Mouse (Mus musculus) kidney, adult 2 months (tissue): ENCODE measurements around the gene Il10rb. TPM values are rescaled to one million over a fixed set of nuclear protein-coding genes. Genes with fewer than 3 reads are reported as not detected.
A peak's percentile ranks its signal among the peaks of the same experiment; 100 is the strongest.

ENCODE experiments used
- DNase-seq: peaks from one replicate; pipeline ENCODE4 v3.0.0; 2021
- H3K27ac ChIP-seq: fragments of 200-500 bp; 2 replicates; pipeline ENCODE4 v1.5.1; 2012; ENCODE audit warnings: low read depth, low read length, control low read depth, inconsistent platforms; ENCODE audit not compliant: insufficient read depth
- H3K27me3 ChIP-seq: fragments of 200-500 bp; replicated peaks from 2 replicates; pipeline ENCODE4 v1.6.1; 2012; ENCODE audit warnings: mild to moderate bottlenecking, moderate library complexity, low read length, inconsistent platforms; ENCODE audit not compliant: control insufficient read depth, insufficient read depth
- H3K36me3 ChIP-seq: fragments of 200-500 bp; 2 replicates; pipeline ENCODE4 v1.6.1; 2012; ENCODE audit warnings: mild to moderate bottlenecking, moderate library complexity, low read length, inconsistent platforms; ENCODE audit not compliant: control insufficient read depth, insufficient read depth
- H3K4me1 ChIP-seq: fragments of 200-500 bp; 2 replicates; pipeline ENCODE4 v1.6.1; 2011; ENCODE audit warnings: low read length; ENCODE audit not compliant: control insufficient read depth, insufficient read depth
- H3K4me3 ChIP-seq: fragments of 200-500 bp; 2 replicates; pipeline ENCODE4 v1.5.1; 2011; ENCODE audit warnings: mild to moderate bottlenecking, low read depth, low read length, control low read depth; ENCODE audit not compliant: insufficient read depth
- CTCF ChIP-seq: fragments of 200-500 bp; conservative IDR thresholded peaks from 2 replicates; pipeline ENCODE4 v1.5.1; 2011; ENCODE audit warnings: low read depth, mild to moderate bottlenecking, control low read depth, low read length, moderate library complexity, mixed read lengths; ENCODE audit not compliant: insufficient read depth, insufficient read length
- POLR2A ChIP-seq: fragments of 200-500 bp; IDR thresholded peaks from one replicate; pipeline ENCODE4 v1.6.1; 2011; ENCODE audit warnings: low read depth, low read length, control low read depth
- whole genome bisulfite sequencing: fragments of 180-500 bp; shearing (Covaris S2); methylation state at CpG from one replicate; pipeline ENCODE4 v1.1.7; 2018; 5-methylcytosine and 5-hydroxymethylcytosine counted together
- polyA plus RNA-seq: library from polyadenylated mRNA; depleted of rRNA; stranded (reverse); fragments of >200 nt; gene quantifications from 2 replicates; pipeline ENCODE4 v1.2.3, GENCODE M21; 2012; rRNA removed

The Il10rb gene
- polyA plus RNA-seq, 1 experiment = 66.0 TPM

DNA sequence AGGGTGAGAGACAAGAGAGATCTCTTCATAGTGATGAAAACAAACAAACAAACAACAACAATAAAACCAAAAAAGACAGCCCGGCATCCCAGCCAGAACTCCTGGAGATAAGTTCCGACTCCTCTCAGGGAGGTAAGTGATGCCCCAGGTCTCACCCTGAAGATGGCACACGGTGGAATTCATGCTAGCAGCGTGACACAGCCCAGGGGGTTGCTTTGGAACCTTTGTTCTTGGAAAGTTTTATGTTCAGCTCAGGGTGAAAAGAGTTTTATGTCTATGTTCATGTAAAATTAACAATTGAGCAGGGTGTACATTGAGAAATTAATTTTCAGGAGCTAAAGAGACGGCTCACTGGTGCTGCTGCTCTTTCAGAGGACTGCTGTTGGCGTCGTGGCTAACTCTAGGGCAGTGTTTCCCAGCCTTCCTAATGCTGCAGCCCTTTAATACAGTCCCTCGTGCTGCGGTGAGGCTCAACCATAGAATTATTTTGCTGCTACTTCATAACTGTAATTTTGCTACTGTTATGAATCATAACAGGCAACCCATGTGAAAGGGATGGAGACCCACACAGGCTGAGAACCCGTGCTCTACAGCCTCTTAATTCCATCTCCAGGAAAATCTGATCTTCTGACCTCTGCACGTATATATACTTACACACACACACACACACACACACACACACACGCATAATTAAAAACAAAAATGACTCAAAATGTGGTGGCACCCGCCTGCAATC is 59.7 kb downstream of the Il10rb start:
- no peak overlapping the region for H3K4me3 ChIP-seq
- peaks cover 16% of the 10 kb centered on the region for H3K4me1 ChIP-seq
- H3K27ac ChIP-seq = no peak overlapping the region
- WGBS = 33% methylated on average over 13 of the region's 13 CpGs
- no peaks in the 10 kb centered on the region for H3K27me3 ChIP-seq
- no peak for DNase-seq
- TF ChIP-seq POLR2A = no peak
- TF ChIP-seq CTCF = no peak
- no peaks in the 10 kb centered on the region for H3K36me3 ChIP-seq

DNA sequence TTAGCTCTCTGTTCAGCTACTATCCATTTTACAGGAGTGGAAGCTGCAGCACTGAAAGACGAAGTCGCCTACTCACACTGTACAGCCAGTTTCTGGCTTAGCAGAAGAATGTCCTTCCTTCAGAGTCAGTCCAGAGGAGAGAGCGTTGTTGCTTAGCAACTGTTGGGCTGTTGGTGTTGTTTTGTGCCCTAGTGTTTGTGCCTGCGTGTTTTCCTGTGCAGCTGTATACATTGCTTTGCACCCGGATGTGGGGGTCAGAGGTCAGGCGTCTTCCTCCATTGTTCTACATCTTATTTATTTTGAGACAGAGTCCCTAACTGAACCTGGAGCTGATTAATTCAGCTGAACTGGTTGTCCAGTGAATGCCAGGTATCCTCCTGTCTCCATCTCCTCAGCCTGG is 60.6 kb downstream of the Il10rb start:
- TF ChIP-seq POLR2A (no peak), CTCF (no peak)
- Histone ChIP-seq H3K27ac (no peak overlapping the region), H3K4me3 (no peak overlapping the region), H3K27me3 (no peaks in the 10 kb centered on the region), H3K4me1 (peaks cover 16% of the 10 kb centered on the region), H3K36me3 (no peaks in the 10 kb centered on the region)
- WGBS = 31% methylated on average over 6 of the region's 6 CpGs
- peak; percentile 49 for DNase-seq

DNA sequence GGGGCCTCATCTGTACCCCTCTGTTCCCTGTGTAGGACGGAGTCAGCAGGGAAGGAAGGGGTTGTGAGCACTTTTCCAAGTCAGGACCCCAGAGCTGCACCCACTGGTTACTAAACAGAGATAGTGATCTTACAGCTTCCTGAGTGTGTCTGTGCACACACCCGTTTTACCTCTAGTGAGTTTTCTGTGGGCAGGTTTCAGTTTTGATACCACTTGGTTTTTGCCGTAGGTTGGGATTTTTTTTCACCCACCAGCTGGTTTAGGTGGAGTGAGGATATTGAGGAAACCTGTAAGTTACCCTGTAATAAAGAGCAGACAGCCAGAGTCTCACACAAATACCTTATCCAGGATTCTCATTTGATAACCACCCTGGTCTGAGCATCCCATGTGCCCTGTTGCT is 64.5 kb downstream of the Il10rb start:
- no peak for DNase-seq

DNA sequence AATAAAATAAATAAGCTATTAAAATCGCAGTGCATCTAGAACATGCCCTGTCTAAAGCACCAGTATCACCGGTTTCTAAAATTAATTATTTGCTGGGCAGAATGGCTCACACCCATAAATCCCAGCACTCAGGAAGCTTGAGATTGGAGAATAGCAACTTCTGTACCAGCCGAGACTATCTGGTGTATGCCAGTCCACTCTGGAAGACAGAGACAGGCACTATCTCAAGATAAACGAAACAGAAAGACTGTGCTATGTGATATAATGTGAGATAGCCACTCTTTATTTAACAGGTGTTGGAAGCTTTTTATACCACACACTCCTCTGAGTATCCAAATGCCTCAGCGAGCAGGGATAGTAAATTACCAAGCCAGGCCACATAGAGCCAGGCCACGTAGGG is 65.5 kb downstream of the Il10rb start:
- no peak for DNase-seq
- 74% methylated on average over 6 of the region's 6 CpGs for WGBS
- H3K36me3 ChIP-seq = no peaks in the 10 kb centered on the region

More for the DNA sequence above, 64.5 kb downstream of the Il10rb start:
- Histone ChIP-seq H3K36me3 (no peaks in the 10 kb centered on the region), H3K27ac (no peak overlapping the region), H3K4me3 (no peak overlapping the region), H3K4me1 (peaks cover 8% of the 10 kb centered on the region), H3K27me3 (no peaks in the 10 kb centered on the region)
- WGBS = 77% methylated on average over 3 of the region's 3 CpGs
- TF ChIP-seq CTCF (no peak), POLR2A (no peak)

More for the DNA sequence above, 65.5 kb downstream of the Il10rb start:
- Histone ChIP-seq H3K27ac (no peak overlapping the region), H3K4me3 (no peak overlapping the region), H3K4me1 (peaks cover 5% of the 10 kb centered on the region), H3K27me3 (no peaks in the 10 kb centered on the region)
- no peak for TF ChIP-seq CTCF

Other genes starting within 250 kb of the Il10rb start
- gene Olig2, start 180.7 kb upstream of the Il10rb start, polyA plus RNA-seq = 0.03 TPM in 1 of 2 replicates, not detected in the other
- 0.17 and 0.23 TPM in 2 replicates for gene Olig1, start 136.4 kb upstream of the Il10rb start, polyA plus RNA-seq
- gene Ifnar2, start 33.4 kb upstream of the Il10rb start, polyA plus RNA-seq = 54.5 and 57.1 TPM in 2 replicates
- gene Gm21970, start 14.4 kb upstream of the Il10rb start, polyA plus RNA-seq = not detected in 2 replicates
- gene Ifnar1, start 79.1 kb downstream of the Il10rb start, polyA plus RNA-seq = 20.8 and 22.2 TPM in 2 replicates
- 15.1 and 17.7 TPM in 2 replicates for gene Ifngr2, start 140.9 kb downstream of the Il10rb start, polyA plus RNA-seq
- 39.2 and 40.7 TPM in 2 replicates for gene Tmem50b, start 191.6 kb downstream of the Il10rb start, polyA plus RNA-seq
- 3.9 and 5.9 TPM in 2 replicates for gene Dnajc28, start 212.9 kb downstream of the Il10rb start, polyA plus RNA-seq
- 30.3 and 39.4 TPM in 2 replicates for gene Gart, start 240.8 kb downstream of the Il10rb start, polyA plus RNA-seq
- 78.0 and 81.9 TPM in 2 replicates for gene Son, start 241.3 kb downstream of the Il10rb start, polyA plus RNA-seq